Mouse (Mus musculus): ENCODE results near the gene Dusp1. TPM values are rescaled to one million over a fixed set of nuclear protein-coding genes. Genes with fewer than 3 reads are reported as not detected.

Dusp1 gene
- polyA plus RNA-seq, 1 experiment from 2014 or later: 29.6 TPM

- Histone ChIP-seq H3K9me3 (replicated peaks) (no peaks in the 10 kb centered on the region), H3K27ac (replicated peaks) (peak overlapping the region; percentile 80), H3K4me1 (replicated peaks) (peaks cover 66% of the 10 kb centered on the region), H3K36me3 (replicated peaks) (no peaks in the 10 kb centered on the region), H3K27me3 (peaks cover 13% of the 10 kb centered on the region; the same call in 1 of the 2 replicates), H3K4me3 (replicated peaks) (no peak overlapping the region), H3K9ac (peak overlapping the region; percentile 44), H3K4me2 (peak overlapping the region; percentile 30)
- 29% methylated on average over 7 of the region's 7 CpGs for WGBS (ENCODE audit: insufficient replicate concordance)
- peak; percentile 53 for ATAC-seq (ENCODE audit: insufficient read depth)
These were observed 26.4 kb downstream of the Dusp1 start for GRCm38 (mm10) chr17:26535251-26536136.

- H3K4me3 ChIP-seq (replicated peaks): no peak overlapping the region
- H3K4me1 ChIP-seq (replicated peaks): peaks cover 69% of the 10 kb centered on the region
- peak overlapping the region; percentile 80 for H3K27ac ChIP-seq (replicated peaks)
- peak overlapping the region; percentile 44 for H3K9ac ChIP-seq
- no peaks in the 10 kb centered on the region for H3K36me3 ChIP-seq (replicated peaks)
- 0 out of 2 replicates have a peak, but pooled peaks cover 10% of the 10 kb centered on the region for H3K27me3 ChIP-seq
- WGBS (ENCODE audit: insufficient replicate concordance): 29% methylated on average over 5 of the region's 5 CpGs
- H3K9me3 ChIP-seq (replicated peaks): no peaks in the 10 kb centered on the region
- peak; percentile 35; the same call in 1 of the 2 replicates for ATAC-seq (ENCODE audit: insufficient read depth)
- peak overlapping the region; percentile 30; the same call in 1 of the 2 replicates for H3K4me2 ChIP-seq
These were observed 27.2 kb downstream of the Dusp1 start for GRCm38 (mm10) chr17:26534695-26535094.

GRCm38 (mm10) chr17:26533871-26534372, 28.0 kb downstream of the Dusp1 start:
- no peak overlapping the region for H3K9ac ChIP-seq

GRCm38 (mm10) chr17:26532476-26533045, 29.4 kb downstream of the Dusp1 start:
- H3K4me1 ChIP-seq (replicated peaks): peaks cover 60% of the 10 kb centered on the region
- H3K4me3 ChIP-seq (replicated peaks): no peak overlapping the region
- H3K9ac ChIP-seq: no peak overlapping the region
- ATAC-seq (ENCODE audit: insufficient read depth): no peak
- H3K27ac ChIP-seq (replicated peaks): peak overlapping the region; percentile 51
- H3K4me2 ChIP-seq: no peak overlapping the region
- peaks cover 15% of the 10 kb centered on the region for H3K27me3 ChIP-seq
- H3K9me3 ChIP-seq (replicated peaks): no peaks in the 10 kb centered on the region
- WGBS (ENCODE audit: insufficient replicate concordance): 30% methylated on average over 4 of the region's 4 CpGs
- no peaks in the 10 kb centered on the region for H3K36me3 ChIP-seq (replicated peaks)

More at GRCm38 (mm10) chr17:26533871-26534372, 28.0 kb downstream of the Dusp1 start:
- H3K36me3 ChIP-seq (replicated peaks): no peaks in the 10 kb centered on the region
- WGBS (ENCODE audit: insufficient replicate concordance): 33% methylated on average over 5 of the region's 5 CpGs
- peak overlapping the region; percentile 80 for H3K27ac ChIP-seq (replicated peaks)
- peak overlapping the region; percentile 30; the same call in 1 of the 2 replicates for H3K4me2 ChIP-seq
- no peak overlapping the region for H3K4me3 ChIP-seq (replicated peaks)
- peaks cover 72% of the 10 kb centered on the region for H3K4me1 ChIP-seq (replicated peaks)
- no peaks in the 10 kb centered on the region for H3K9me3 ChIP-seq (replicated peaks)
- H3K27me3 ChIP-seq: peaks cover 8% of the 10 kb centered on the region; the same call in 1 of the 2 replicates
- ATAC-seq (ENCODE audit: insufficient read depth): no peak

GRCm38 (mm10) chr17:26531395-26532027, 30.4 kb downstream of the Dusp1 start:
- H3K36me3 ChIP-seq (replicated peaks): no peaks in the 10 kb centered on the region
- H3K27me3 ChIP-seq: peaks cover 15% of the 10 kb centered on the region
- no peak overlapping the region for H3K9ac ChIP-seq
- no peak overlapping the region for H3K4me3 ChIP-seq (replicated peaks)
- H3K9me3 ChIP-seq (replicated peaks): no peaks in the 10 kb centered on the region
- no peak for ATAC-seq (ENCODE audit: insufficient read depth)
- H3K27ac ChIP-seq (replicated peaks): peak overlapping the region; percentile 51
- no peak overlapping the region for H3K4me2 ChIP-seq
- 66% methylated on average over 7 of the region's 7 CpGs for WGBS (ENCODE audit: insufficient replicate concordance)
- peaks cover 56% of the 10 kb centered on the region for H3K4me1 ChIP-seq (replicated peaks)

GRCm38 (mm10) chr17:26530590-26531081, 31.3 kb downstream of the Dusp1 start:
- no peaks in the 10 kb centered on the region for H3K36me3 ChIP-seq (replicated peaks)
- peaks cover 48% of the 10 kb centered on the region for H3K4me1 ChIP-seq (replicated peaks)
- no peak overlapping the region for H3K4me2 ChIP-seq
- ATAC-seq (ENCODE audit: insufficient read depth): no peak
- H3K27me3 ChIP-seq: peaks cover 15% of the 10 kb centered on the region
- WGBS (ENCODE audit: insufficient replicate concordance): 73% methylated on average over 3 of the region's 3 CpGs
- no peak overlapping the region for H3K27ac ChIP-seq (replicated peaks)
- no peak overlapping the region for H3K9ac ChIP-seq
- H3K9me3 ChIP-seq (replicated peaks): no peaks in the 10 kb centered on the region
- no peak overlapping the region for H3K4me3 ChIP-seq (replicated peaks)

GRCm38 (mm10) chr17:26529791-26530241, 32.1 kb downstream of the Dusp1 start:
- no peak overlapping the region for H3K27ac ChIP-seq (replicated peaks)
- peaks cover 15% of the 10 kb centered on the region for H3K27me3 ChIP-seq
- no peak overlapping the region for H3K4me2 ChIP-seq
- H3K4me1 ChIP-seq (replicated peaks): peaks cover 40% of the 10 kb centered on the region
- no peaks in the 10 kb centered on the region for H3K9me3 ChIP-seq (replicated peaks)
- no peaks in the 10 kb centered on the region for H3K36me3 ChIP-seq (replicated peaks)
- H3K9ac ChIP-seq: no peak overlapping the region
- no peak overlapping the region for H3K4me3 ChIP-seq (replicated peaks)
- no peak for ATAC-seq (ENCODE audit: insufficient read depth)
- 74% methylated on average over 5 of the region's 5 CpGs for WGBS (ENCODE audit: insufficient replicate concordance)

- peaks cover 15% of the 10 kb centered on the region for H3K27me3 ChIP-seq
- H3K9ac ChIP-seq: no peak overlapping the region
- ATAC-seq (ENCODE audit: insufficient read depth): no peak
- no peaks in the 10 kb centered on the region for H3K36me3 ChIP-seq (replicated peaks)
- no peak overlapping the region for H3K4me3 ChIP-seq (replicated peaks)
- no peak overlapping the region for H3K4me2 ChIP-seq
- H3K9me3 ChIP-seq (replicated peaks): no peaks in the 10 kb centered on the region
- 77% methylated on average over 6 of the region's 6 CpGs for WGBS (ENCODE audit: insufficient replicate concordance)
- no peak overlapping the region for H3K27ac ChIP-seq (replicated peaks)
- H3K4me1 ChIP-seq (replicated peaks): peaks cover 34% of the 10 kb centered on the region
These were observed 33.2 kb downstream of the Dusp1 start for GRCm38 (mm10) chr17:26528751-26529150.

GRCm38 (mm10) chr17:26527291-26527690, 34.6 kb downstream of the Dusp1 start:
- H3K9ac ChIP-seq: no peak overlapping the region
- no peak overlapping the region for H3K4me2 ChIP-seq
- H3K27me3 ChIP-seq: peaks cover 11% of the 10 kb centered on the region
- ATAC-seq (ENCODE audit: insufficient read depth): no peak
- H3K9me3 ChIP-seq (replicated peaks): no peaks in the 10 kb centered on the region
- peaks cover 30% of the 10 kb centered on the region for H3K4me1 ChIP-seq (replicated peaks)
- no peaks in the 10 kb centered on the region for H3K36me3 ChIP-seq (replicated peaks)
- no peak overlapping the region for H3K27ac ChIP-seq (replicated peaks)
- 82% methylated on average over 9 of the region's 9 CpGs for WGBS (ENCODE audit: insufficient replicate concordance)
- no peak overlapping the region for H3K4me3 ChIP-seq (replicated peaks)

GRCm38 (mm10) chr17:26525316-26525715, 36.6 kb downstream of the Dusp1 start:
- WGBS (ENCODE audit: insufficient replicate concordance): 82% methylated on average over 7 of the region's 7 CpGs
- Histone ChIP-seq H3K36me3 (replicated peaks) (no peaks in the 10 kb centered on the region), H3K4me1 (replicated peaks) (peaks cover 20% of the 10 kb centered on the region), H3K4me2 (no peak overlapping the region), H3K27me3 (peaks cover 11% of the 10 kb centered on the region), H3K9ac (no peak overlapping the region), H3K9me3 (replicated peaks) (no peaks in the 10 kb centered on the region), H3K27ac (replicated peaks) (no peak overlapping the region), H3K4me3 (replicated peaks) (no peak overlapping the region)
- ATAC-seq (ENCODE audit: insufficient read depth): no peak
